21 mouse cellular contexts compared by ENCODE assay signal in genomic region chr2:169101506-169102261, GRCm38 (mm10).
DNase-seq lines count a peak whose midpoint lies in the region; ATAC-seq and TF ChIP-seq lines count a peak whose summit lies in the region.
"Had no signal": no experiment of that assay in that cellular context is flagged by ENCODE, and none has a peak within 500 bp of the region (broad histone marks: within the 10 kb centered on the region; RNA-seq: fewer than 3 reads in every experiment).

No protein-coding gene starts in this region.

- TF ChIP-seq CTCF in E14TG2a.4 (conservative IDR thresholded peaks at IDR 0.05; ENCODE audit: low read length) = no peak
- no peak for TF ChIP-seq CTCF in ES-Bruce4 (IDR thresholded peaks at IDR 0.05; ENCODE audit: low read depth, low read length)

- H3K4me1 ChIP-seq in kidney, embryonic 16.5 days (ENCODE audit: insufficient read depth, low read length) = no peaks in the 10 kb centered on the region
- peaks cover 81% of the 10 kb centered on the region for H3K4me1 ChIP-seq in E14TG2a.4 (replicated peaks; ENCODE audit: low read depth, low read length)
- peaks cover 6% of the 10 kb centered on the region for H3K4me1 ChIP-seq in ES-Bruce4 (ENCODE audit: control insufficient read depth, insufficient read depth, low read length)
- H3K4me1 ChIP-seq in midbrain, embryonic 13.5 days (replicated peaks) = peaks cover 5% of the 10 kb centered on the region
- H3K4me1 ChIP-seq: embryonic facial prominence, embryonic 15.5 days; heart, embryonic 13.5 days; hindbrain, embryonic 15.5 days had no signal

- 87% methylated on average over 13 of the region's 13 CpGs for WGBS in kidney, embryonic 16.5 days
- WGBS in midbrain, embryonic 13.5 days = 92% methylated on average over 13 of the region's 13 CpGs

- H3K9me3 ChIP-seq in kidney, embryonic 16.5 days (ENCODE audit: low read length) = peaks cover 13% of the 10 kb centered on the region
- H3K9me3 ChIP-seq in E14TG2a.4 (ENCODE audit: low read length) = peaks cover 8% of the 10 kb centered on the region; the same call in 1 of the 2 replicates
- H3K9me3 ChIP-seq in ES-Bruce4 (replicated peaks; ENCODE audit: control insufficient read depth, insufficient read depth, low read length, poor library complexity, severe bottlenecking) = no peaks in the 10 kb centered on the region; the same call in 1 of the 2 replicates
- peaks cover 11% of the 10 kb centered on the region; the same call in 1 of the 2 replicates for H3K9me3 ChIP-seq in midbrain, embryonic 13.5 days
- H3K9me3 ChIP-seq: embryonic facial prominence, embryonic 15.5 days; hindbrain, embryonic 15.5 days had no signal

- H3K27me3 ChIP-seq in kidney, embryonic 16.5 days (ENCODE audit: insufficient read depth, low read length) = no peaks in the 10 kb centered on the region
- H3K27me3 ChIP-seq in E14TG2a.4 (ENCODE audit: insufficient read depth, low read length) = no peaks in the 10 kb centered on the region; the same call in 1 of the 2 replicates
- H3K27me3 ChIP-seq in ES-Bruce4 (ENCODE audit: control insufficient read depth, insufficient read depth, low read length, poor library complexity, severe bottlenecking) = no peaks in the 10 kb centered on the region
- H3K27me3 ChIP-seq in midbrain, embryonic 13.5 days = peaks cover 3% of the 10 kb centered on the region; the same call in 1 of the 2 replicates
- H3K27me3 ChIP-seq: embryonic facial prominence, embryonic 15.5 days; heart, embryonic 13.5 days; hindbrain, embryonic 15.5 days; neural tube, embryonic 13.5 days had no signal

- no peak overlapping the region for H3K9ac ChIP-seq in kidney, embryonic 16.5 days (replicated peaks; ENCODE audit: low read length)
- H3K9ac ChIP-seq in ES-Bruce4 (ENCODE audit: low read depth, poor library complexity, severe bottlenecking) = no peak overlapping the region
- no peak overlapping the region for H3K9ac ChIP-seq in midbrain, embryonic 13.5 days (replicated peaks)
- H3K9ac ChIP-seq: embryonic facial prominence, embryonic 15.5 days; heart, embryonic 13.5 days; hindbrain, embryonic 15.5 days; neural tube, embryonic 13.5 days had no signal

- H3K4me2 ChIP-seq in kidney, embryonic 16.5 days (replicated peaks; ENCODE audit: low read depth, low read length) = no peak overlapping the region
- H3K4me2 ChIP-seq in midbrain, embryonic 13.5 days (replicated peaks) = no peak overlapping the region
- H3K4me2 ChIP-seq: embryonic facial prominence, embryonic 15.5 days; heart, embryonic 13.5 days; hindbrain, embryonic 15.5 days; neural tube, embryonic 13.5 days had no signal

- no peak overlapping the region for H3K4me3 ChIP-seq in kidney, embryonic 16.5 days (ENCODE audit: low read length)
- H3K4me3 ChIP-seq in E14TG2a.4 (replicated peaks; ENCODE audit: low read length) = peak overlapping the region; percentile 17; the same call in 1 of the 2 replicates
- no peak overlapping the region for H3K4me3 ChIP-seq in ES-Bruce4 (ENCODE audit: low read depth, low read length)
- no peak overlapping the region for H3K4me3 ChIP-seq in midbrain, embryonic 13.5 days (replicated peaks)
- H3K4me3 ChIP-seq: embryonic facial prominence, embryonic 15.5 days; heart, embryonic 13.5 days; hindbrain, embryonic 15.5 days; layer of hippocampus, adult 2 months; neural tube, embryonic 13.5 days had no signal

- no peaks in the 10 kb centered on the region for H3K36me3 ChIP-seq in kidney, embryonic 16.5 days (ENCODE audit: insufficient read depth, low read length)
- H3K36me3 ChIP-seq in E14TG2a.4 (ENCODE audit: insufficient read depth, low read length) = no peaks in the 10 kb centered on the region
- H3K36me3 ChIP-seq in ES-Bruce4 (ENCODE audit: control insufficient read depth, insufficient read depth, low read length, poor library complexity, severe bottlenecking) = no peaks in the 10 kb centered on the region
- H3K36me3 ChIP-seq in midbrain, embryonic 13.5 days = no peaks in the 10 kb centered on the region
- H3K36me3 ChIP-seq: embryonic facial prominence, embryonic 15.5 days; heart, embryonic 13.5 days; hindbrain, embryonic 15.5 days; neural tube, embryonic 13.5 days had no signal

- TF ChIP-seq EP300 in ES-Bruce4 (IDR thresholded peaks at IDR 0.05; ENCODE audit: insufficient read depth, low read depth, low read length) = no peak

- peak; percentile 8 for DNase-seq in kidney, adult 11 months
- peak; percentile 42 for DNase-seq in kidney, postnatal 10 days
- DNase-seq in embryo, embryonic 10.5 days (ENCODE audit: low spot score) = no peak
- DNase-seq: cerebellum, adult 18-20 months; cerebellum, postnatal 25 days; heart, postnatal 36 days; left cerebral cortex, postnatal 4 days; liver; midbrain, embryonic 14.5 days; right cerebral cortex, adult 18-20 months had no signal

- no peak overlapping the region for H3K27ac ChIP-seq in kidney, embryonic 16.5 days (ENCODE audit: low read length)
- 0 out of 2 replicates have a peak overlapping the region, but pooled peaks have one; percentile 26 for H3K27ac ChIP-seq in ES-Bruce4 (ENCODE audit: insufficient read depth, low read length)
- H3K27ac ChIP-seq in midbrain, embryonic 13.5 days = no peak overlapping the region
- H3K27ac ChIP-seq: embryonic facial prominence, embryonic 15.5 days; heart, embryonic 13.5 days; hindbrain, embryonic 15.5 days; layer of hippocampus, adult 2 months; neural tube, embryonic 13.5 days had no signal

- ATAC-seq in kidney, embryonic 16.5 days (ENCODE audit: low FRiP score, low TSS enrichment) = no peak
- no peak for ATAC-seq in midbrain, embryonic 13.5 days
- ATAC-seq: forebrain, embryonic 16.5 days; intestine, embryonic 16.5 days had no signal

- TF ChIP-seq POLR2A in ES-Bruce4 (IDR thresholded peaks at IDR 0.05; ENCODE audit: insufficient read depth, low read length) = no peak
